Mouse (Mus musculus) spleen, adult 12 weeks (tissue): ENCODE measurements around the gene Ccl9.

ENCODE experiments used
- DNase-seq: peaks from one replicate; pipeline ENCODE4 v3.0.0; 2022; ENCODE audit warnings: low spot score

The Ccl9 gene

DNA sequence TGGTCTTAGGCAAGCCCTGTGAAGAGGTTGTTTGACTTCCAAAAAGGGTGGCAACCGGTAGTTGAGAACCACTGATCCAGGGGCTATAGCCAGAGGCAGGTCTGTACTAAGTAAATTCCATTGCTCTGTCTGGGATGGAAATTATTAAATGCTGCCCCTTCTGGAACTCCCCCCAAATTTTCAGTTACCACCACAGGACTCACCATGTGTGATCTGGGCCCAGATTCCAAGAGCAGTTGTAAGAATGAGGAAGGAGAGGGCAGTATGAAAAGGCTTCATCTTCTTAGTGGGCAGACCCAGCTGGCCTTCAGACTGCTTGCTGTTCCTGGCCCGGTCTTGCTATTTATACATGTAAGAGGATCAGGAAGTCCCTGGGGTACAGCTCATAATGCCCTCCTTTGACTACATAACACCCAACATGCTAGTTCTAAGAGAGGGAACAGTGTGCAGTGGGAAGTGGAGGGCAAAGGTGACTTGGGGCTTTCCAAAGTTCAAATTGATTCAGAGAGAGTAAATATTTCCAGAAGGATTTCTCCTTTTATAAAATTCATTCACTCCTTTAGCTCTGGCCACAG is at the start of gene Ccl9:
Gene Ccl9, minus strand, starts transcription at position 451 of the 575 bp plus-strand sequence.
- no peak for DNase-seq

DNA sequence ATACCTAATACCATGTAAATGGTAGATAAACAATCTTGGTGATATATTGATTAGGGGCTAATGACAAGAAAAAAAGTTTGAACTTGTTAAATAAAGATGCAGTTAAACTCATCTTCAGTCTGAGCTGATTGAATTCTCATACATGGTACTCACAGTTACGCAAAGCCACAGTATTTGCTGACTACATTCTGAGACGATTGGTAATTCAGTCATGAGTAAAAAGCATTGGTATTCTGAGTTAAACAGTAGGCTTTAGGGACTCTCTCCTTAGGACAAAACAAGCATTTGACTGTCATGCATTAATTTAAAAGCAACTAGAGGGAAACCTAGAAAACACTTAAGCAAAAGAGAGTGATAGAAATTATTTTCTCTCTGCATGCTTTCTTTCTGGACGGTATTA is 45.1 kb upstream of the Ccl9 start:
- DNase-seq, result no peak

DNA sequence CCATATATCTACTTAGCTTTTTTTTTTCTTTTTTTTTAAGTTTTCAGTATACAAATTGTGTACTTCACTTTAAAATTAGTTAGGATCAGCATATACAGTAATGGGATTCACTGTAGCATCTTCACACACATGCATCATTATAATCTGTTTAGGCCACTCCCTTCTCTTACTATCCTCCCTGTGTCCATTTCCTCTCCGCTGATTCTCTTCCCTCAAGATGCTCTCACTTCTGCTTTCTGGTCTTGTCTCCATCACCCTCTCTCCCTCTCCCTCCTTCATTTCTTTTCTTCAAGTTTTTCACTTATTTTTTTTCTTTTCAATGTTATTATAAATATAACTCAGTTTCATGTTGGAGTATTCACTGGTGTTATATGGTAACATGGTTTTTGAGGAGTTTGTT is 40.6 kb upstream of the Ccl9 start:
- no peak for DNase-seq

DNA sequence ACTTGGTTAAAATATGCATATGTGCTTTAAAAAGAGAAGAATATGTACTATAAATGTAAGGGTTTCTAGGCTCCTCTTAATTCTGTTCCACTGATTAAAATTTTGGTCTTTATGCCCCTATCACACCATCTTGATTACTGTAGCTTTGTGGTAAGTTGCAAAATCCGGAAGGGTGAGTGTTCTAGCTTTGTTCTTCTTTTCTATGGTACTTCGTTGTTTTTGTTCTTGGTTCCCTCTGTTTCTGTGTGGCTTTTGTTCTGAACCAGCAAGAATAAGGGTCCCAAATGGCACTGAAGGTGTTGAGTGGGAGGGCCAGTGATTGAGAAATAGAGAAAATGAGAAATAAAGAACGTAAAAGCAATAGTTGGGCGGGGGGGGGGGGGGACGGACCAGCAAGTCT is 39.8 kb upstream of the Ccl9 start:
- DNase-seq, result no peak

DNA sequence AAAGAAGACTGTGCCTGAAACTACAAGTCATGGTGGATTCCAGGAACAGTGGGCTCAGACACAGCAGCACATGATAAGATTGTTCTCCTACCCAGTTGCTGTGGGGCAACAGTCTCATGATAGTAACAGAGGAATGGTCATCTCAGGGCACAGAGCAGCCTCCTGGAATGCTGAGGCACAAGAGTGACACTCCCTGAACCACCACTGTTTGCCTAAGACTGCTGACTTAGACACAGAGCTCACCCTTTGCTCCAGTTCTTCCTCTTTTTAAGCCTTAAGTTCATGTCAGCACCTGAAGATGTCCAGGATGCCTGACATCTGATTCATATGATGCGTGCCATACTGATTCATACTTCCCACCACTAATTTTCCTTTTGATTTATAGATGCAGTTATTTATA is 38.1 kb upstream of the Ccl9 start:
- DNase-seq, result no peak

DNA sequence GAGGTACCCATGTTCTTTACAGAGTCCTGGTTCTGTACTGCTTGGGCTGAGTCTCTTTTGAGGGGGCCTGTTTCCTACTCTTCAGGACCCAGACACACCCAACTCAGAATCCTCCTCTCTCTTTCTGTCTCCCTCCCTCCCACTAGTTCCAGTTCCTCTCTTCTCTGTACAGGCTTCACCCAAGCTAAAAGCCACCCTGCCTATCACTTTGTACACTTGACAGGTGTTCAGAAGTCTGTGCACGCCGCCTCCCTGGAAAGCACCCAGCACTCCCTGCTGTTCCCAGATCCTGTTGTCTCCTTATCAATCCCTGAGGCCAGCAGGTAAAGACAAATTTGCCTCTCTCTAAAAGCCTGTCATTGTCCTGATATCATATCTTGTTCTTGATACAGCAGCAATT is 32.5 kb upstream of the Ccl9 start:
- DNase-seq, result no peak

DNA sequence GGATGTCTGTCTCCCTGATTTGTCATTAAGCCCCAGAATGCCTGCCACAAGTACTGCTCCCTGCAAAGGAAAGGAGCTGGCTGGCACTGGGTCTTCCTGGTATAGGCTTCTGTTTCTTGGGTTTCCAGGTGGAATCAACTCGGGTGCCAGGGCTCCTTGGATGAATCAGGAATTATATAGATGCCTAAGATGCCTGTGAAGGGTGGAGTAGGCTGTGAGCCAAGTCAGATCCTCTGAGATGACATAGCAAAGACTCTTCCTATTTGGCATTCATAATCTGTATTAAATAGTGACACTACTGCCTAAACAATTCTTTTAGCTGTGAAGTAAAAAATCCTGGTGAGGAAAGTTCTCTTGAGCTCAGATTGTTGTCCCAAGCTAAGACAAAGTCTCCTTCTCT is 28.0 kb upstream of the Ccl9 start:
- DNase-seq, result no peak

DNA sequence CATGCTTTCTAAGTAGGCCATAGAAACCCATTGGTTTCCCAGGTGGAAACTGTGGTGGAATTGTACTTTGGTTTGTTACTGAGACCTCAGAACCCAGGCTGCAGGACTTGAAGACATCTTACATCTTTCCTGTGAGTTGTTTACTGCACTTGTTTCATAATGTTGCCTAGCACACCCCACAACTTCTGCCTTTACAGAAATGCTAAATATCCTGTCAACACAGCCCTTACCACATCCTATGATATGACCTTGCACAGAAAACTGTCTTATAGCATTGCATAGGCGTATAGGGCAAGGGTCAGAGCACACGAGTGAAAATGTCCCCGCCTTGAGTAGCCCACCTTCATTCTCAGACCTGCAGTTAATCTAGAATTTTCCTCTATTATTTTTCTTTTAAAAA is 27.1 kb upstream of the Ccl9 start:
- no peak for DNase-seq

DNA sequence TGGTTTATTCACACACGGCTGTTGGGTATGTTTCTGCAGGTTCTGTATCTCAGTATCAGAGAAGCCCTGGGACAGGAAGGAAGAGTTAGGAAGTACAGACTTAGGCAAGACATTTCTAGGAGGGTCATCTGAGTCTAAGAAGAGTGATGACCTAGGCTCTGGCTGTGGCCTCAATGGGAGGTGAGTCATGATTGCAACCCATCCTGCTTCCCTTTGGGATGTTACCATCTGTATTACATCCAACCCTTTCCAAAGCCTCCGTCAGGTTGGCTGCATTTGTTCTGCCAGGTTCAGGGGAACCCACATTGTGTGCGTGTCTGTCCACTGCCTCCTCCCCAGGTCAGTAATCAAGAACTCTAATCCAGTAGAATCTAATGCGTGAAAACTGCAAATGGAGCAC is 26.3 kb upstream of the Ccl9 start:
- DNase-seq, result no peak

DNA sequence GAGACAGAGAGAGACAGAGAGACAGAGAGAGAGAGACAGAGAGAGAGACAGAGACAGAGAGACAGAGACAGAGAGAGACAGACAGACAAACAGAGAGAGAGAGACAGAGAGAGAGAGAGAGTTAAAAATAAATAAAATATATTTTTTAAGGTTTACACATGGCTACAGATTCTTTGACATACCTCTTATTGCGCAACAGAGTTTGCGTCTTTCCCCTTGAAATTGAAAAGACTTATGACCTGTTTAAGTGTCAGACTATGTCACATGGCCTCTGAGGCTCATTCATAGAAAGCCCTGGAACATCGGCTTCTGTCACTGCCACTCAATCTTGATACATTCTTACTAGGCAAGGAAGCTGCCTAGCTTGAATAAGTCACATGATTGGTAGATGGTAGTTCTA is 25.0 kb upstream of the Ccl9 start:
- DNase-seq, result no peak

DNA sequence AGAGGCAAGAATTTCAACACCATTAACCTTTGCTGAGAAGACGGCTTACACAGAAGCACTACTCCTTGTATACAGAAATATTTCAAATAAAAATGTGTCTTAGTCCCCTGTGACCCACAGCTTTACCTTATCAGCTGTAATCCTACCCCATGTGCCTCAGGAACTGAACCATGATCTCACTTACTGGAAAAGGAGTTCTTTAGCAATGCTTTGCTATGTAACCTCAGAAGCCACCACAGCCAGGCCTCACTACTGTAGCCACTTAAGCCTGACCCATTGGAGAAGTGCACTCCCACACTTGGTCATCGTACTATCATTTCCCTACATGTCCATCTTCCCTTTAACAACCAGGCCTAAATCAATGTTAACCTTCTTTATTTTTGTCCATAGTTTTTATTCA is 22.1 kb upstream of the Ccl9 start:
- no peak for DNase-seq

DNA sequence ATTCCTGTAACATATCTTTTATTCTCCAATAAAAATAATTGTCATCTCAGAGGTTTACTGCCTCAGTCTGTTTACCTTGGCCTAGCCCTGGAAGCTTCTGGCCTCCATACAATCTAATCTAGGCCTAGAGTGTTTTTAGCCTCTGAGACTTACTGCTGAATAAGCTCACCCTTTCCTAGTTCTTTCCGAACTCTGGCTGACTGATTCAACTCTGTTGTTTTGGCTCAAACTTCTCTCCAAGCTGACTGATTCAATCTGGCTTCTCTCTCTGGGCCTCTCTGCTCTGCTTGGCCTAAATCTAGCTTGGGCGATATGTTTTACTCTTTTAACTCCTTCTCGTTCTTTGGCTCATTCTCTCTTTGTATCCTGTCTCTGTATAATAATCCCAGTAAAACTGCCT is 20.6 kb upstream of the Ccl9 start:
- no peak for DNase-seq

DNA sequence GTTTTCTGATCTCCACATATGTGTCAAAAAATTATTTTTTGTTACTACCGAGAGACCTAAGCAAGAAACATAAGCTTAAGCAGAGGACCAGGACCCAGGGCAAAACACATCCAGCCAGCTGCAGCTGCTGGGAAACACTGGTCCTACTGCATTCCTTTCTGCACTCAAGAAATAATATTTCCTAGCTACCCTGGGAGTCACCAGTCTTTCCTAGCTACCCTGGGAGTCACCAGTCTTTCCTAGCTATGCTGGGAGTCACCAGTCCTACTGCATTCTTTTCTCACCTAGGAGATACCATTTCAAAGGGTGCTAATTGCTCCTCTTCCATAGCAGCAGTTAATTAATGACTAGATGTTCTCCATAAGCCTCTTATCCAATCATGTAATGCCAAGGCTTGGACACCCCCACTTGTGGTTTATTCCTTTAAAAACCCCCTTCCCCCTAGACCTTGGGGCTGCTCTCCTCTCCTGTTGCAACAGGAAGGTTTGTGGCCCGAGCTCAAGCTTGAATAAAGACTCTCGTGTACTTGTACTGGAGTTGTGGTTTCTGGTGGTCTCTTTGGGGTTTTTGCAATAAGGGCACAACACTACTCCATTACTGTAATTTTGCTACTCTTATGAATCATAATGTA is 19.9 kb upstream of the Ccl9 start:
- DNase-seq, result no peak

DNA sequence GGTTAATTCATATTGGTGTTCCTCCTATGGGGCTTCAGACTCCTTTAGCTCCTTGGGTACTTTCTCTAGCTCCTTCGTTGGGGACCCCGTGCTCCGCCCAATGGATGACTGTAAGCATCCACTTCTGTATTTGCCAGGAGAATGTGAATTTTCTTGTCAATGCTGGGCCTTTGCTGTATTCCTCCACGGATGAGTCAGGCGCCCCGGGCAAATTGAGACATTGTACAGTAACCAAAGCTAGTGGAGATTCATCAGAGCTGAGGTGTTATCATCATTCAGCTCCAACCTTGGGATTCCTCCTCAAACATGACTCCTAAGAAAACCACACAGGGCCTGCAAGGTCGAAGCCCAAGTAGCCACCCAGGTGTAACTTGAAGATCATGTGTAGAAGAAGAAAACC is 19.4 kb upstream of the Ccl9 start:
- no peak for DNase-seq

DNA sequence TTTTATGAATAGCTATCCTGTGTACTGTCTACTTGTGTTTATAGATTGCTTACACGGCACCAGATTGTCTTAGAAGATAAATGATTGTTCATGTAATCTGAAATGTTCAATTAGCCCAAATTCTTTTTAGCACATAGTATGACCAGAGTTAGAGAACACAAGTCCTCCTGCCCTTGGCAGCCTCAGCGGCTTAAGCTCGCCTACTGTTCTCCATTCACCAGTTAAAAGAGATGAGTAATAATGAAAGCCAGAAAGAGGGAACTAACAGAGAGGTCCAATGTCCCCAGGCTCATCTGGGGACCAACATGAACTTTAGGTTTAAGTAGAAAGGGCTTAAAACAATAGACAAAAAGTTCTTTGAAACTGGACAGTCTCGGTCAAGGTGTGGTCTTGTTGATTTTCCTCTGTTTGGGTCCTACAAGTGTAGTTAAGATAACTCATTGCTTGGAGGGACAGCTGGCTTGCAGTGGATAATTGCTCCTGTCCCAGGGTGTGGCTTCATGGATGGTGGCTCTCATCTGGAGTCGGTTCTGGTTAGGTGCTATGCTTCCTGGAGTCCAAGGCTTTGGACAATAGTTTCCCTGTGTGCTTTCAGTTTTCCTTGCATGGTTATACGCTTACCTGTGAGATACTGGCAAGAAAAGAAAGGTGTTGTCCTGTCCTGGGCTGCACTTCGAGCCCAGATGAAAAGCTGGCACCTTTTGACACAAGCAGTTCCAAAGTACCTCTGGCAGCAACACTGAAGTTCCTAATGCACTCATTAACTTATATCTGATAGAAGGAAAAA is 17.4 kb upstream of the Ccl9 start:
- no peak for DNase-seq

DNA sequence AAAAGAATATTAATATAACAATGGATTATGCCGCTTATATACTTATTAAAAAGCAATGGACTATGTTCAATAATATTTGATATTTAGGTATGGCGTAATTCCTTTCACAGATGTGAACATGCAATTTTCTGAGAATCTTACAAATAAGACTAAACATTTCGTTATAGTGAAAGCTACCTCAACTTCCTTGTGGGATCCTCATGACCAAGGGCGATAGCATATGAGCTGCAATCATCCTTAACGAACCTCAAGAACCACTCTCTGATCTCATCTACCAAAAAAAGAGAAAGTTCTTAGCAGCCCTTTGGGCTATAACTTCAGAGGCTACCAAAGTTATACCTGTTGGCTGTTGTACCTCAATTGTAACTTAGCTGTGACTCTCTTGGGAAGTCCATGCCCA is 15.0 kb upstream of the Ccl9 start:
- no peak for DNase-seq

DNA sequence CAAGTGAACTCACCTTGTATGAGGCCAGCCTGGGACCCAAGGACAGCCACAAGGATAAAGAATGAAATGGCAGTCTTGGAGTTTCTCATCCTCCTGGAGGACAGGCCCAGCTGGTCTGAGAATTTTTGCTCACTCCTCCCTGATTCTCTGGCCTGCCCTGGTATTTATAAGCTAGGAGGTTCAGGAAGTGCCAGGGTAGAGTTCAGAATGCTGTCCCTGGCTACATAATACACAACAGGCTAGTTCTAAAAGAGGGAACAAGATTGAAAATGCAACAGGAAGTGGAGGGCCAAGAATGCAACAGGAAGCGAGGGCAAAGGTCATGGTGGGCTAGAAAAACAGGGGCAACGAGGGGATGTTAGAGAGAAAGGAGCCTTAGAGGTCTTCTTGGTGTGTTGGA is 14.4 kb upstream of the Ccl9 start, which contains the start of gene Ccl6:
Gene Ccl6, minus strand, starts transcription at position 235 of the 400 bp plus-strand sequence.
- no peak for DNase-seq

DNA sequence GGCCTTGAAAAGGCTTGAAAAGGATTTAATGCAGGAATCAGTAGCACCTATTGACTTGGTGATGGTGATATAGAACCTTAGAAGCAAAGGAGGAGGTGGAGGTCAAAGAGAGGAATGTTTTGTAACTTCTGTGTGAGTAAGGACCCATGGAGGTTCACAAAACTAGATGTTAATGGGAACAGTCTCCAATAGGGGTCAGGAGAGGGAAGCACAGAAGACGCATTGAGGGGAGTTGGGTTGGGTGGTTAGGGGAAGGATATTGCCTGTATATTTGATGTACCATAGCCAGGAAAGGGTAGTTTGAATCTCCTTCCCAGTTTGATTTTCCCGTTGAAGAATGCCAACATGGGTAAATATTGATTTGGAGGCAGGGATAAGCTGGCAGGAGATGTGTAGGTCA is 5.8 kb upstream of the Ccl9 start:
- DNase-seq, result no peak

DNA sequence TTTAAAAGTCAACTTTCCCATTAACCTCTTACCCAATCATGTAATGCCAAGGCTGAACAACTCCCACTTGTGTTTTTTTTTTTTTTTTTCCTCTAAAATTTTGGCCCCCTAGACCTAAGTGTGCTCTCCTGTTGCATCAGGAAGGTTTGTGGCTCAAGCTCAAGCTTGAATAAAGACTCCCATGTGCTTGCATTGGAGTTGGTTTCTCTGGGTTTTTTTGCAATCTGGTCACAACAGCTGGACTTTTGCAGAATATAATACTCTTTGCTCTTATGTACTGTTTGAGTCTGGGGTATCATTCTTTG is 5.0 kb upstream of the Ccl9 start:
- no peak for DNase-seq

DNA sequence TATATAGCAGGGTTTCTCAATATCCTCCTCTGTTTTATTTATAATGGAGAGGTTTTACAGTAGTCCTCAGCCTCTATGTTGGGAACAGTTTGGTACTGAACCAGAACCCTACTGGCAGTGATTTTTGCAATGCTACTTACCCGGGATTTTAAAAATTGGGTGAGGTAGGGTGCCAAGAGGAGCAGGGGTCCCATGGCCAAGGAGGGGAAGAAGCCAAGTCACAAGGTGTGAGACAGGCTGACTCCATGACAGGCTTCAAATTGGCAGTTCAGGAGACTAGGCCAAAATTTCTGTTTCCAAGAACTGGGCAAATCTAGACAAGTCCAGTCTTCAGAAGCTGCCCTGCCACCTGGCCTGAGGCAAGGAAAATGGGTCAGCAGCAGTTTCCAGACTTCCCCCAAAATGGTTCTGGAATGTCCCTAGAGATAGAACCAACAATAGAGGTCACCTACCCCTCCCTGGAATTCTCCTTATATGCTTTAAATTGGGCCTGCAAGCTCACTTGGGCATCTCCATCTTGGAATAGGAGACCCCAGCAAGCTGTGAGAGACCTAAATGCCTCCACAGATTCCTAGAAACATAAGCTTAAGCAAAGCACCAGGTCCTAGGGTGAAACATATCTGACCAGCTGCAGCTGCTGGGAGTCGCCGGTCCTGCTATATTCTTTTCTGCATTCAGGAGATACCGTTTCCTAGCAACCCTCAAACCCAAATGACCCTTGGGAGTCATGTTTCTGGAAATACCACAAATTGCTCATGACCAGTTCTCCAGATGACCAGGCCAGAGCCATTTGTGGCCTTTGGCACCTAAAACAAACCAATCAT is 4.4 kb upstream of the Ccl9 start:
- DNase-seq, result no peak

DNA sequence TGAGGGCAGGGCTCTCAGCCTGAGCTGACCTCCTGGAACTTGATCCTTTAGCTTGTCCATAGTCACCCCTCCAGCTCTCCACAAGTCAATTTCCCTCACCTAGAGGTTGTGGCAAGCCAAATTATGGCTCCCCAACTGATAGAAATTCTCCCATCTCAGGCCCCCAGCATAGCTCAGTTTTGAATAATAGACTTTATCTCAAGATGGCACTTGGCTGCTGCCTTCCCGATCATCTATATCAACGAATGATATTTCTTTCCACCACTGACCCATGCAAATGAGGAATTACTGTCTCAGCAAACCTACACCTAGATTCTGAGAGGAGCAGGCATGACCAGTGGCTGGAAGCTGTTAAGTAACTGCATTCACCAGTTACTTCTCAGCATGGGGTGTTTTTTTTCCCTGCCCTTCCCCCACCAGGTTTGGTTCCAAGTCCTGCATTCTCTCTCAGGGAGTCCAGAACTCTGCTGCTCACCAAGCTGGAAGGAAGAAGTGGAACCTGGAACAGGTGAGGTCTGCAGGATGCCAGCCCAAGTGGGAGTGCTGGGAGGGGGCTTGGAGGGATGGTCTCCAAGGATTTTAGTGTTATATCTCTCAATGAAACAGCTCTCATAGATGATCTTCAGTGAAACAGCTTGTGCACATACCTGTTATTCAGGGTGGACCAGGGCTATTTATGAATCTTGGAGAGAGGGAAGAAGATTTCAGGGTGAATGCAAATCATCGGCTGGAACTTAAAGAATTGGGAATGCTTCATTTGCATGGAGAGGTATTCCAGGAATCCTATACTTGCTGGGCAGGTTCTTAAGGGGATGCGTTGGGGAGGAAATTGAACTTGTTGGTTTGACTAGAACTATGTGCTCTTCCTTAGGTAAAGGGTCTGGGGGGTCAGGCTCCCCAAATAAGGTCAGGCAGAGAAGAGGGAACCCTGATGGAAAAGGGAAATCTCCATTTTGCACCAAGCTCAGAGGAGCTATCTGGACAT is 3.5 kb upstream of the Ccl9 start:
- no peak for DNase-seq
